Mouse (Mus musculus) G1E (cell line): Measurements from ENCODE around the gene Hoxa3. TPM values are rescaled to one million over a fixed set of nuclear protein-coding genes. Genes with fewer than 3 reads are reported as not detected.

Experiments used
- ATAC-seq: 2 replicates; pipeline ENCODE4 v1.8.0; 2016; ENCODE audit warnings: mild to moderate bottlenecking; ENCODE audit not compliant: insufficient number of reproducible peaks, poor library complexity, low FRiP score, severe bottlenecking; ENCODE audit errors: extremely low read depth
- DNase-seq: peaks from one replicate; pipeline ENCODE4 v3.0.0; 2012; ENCODE audit warnings: low spot score
- H3K27me3 ChIP-seq: 2 replicates; pipeline ENCODE4 v1.6.1; 2012; ENCODE audit warnings: mild to moderate bottlenecking, low read length, inconsistent platforms; ENCODE audit not compliant: insufficient read depth
- H3K36me3 ChIP-seq: replicated peaks from 2 replicates; pipeline ENCODE3; 2012; ENCODE audit warnings: mild to moderate bottlenecking, inconsistent platforms
- H3K4me1 ChIP-seq: 2 replicates; pipeline ENCODE4 v1.6.1; 2012; ENCODE audit warnings: low read depth, low read length, inconsistent platforms, mixed read lengths; ENCODE audit not compliant: insufficient read depth
- H3K4me3 ChIP-seq: 2 replicates; pipeline ENCODE4 v1.5.1; 2012; ENCODE audit warnings: low read depth, mild to moderate bottlenecking, inconsistent platforms, low read length, moderate library complexity, mixed read lengths
- H3K9me3 ChIP-seq: replicated peaks from 2 replicates; pipeline ENCODE4 v1.6.1; 2012; ENCODE audit warnings: inconsistent platforms
- CTCF ChIP-seq: IDR thresholded peaks from 2 replicates; pipeline ENCODE4 v1.5.1; 2012; ENCODE audit warnings: low read depth, low read length, inconsistent platforms, mixed read lengths
- GATA1 ChIP-seq: IDR thresholded peaks from 2 replicates; pipeline ENCODE4 v1.6.1; 2012; ENCODE audit warnings: borderline replicate concordance, low read length, inconsistent platforms, mixed read lengths
- GATA2 ChIP-seq: IDR thresholded peaks from 2 replicates; pipeline ENCODE4 v1.6.1; 2012; ENCODE audit warnings: low read depth, low read length, inconsistent platforms, borderline replicate concordance
- POLR2AphosphoS5 ChIP-seq: IDR thresholded peaks from 2 replicates; pipeline ENCODE4 v1.6.1; 2012; ENCODE audit warnings: low read depth, low read length, inconsistent platforms; ENCODE audit not compliant: insufficient replicate concordance
- TAL1 ChIP-seq: conservative IDR thresholded peaks from 2 replicates; pipeline ENCODE4 v1.6.1; 2012; ENCODE audit warnings: low read depth, low read length, inconsistent platforms, mixed read lengths
- polyA plus RNA-seq: library from polyadenylated mRNA; stranded (reverse); fragments of >175 nt; gene quantifications from 2 replicates; pipeline ENCODE4 v1.2.3, GENCODE M21; 2012
- total RNA-seq, 2 experiments: library from RNA; stranded (forward) in 1 of 2; stranded (reverse) in 1 of 2; fragments of 200-1000 nt in 1 of 2; fragments of >200 nt in 1 of 2; fragmentation: Nextera tagmentation in 1 of 2; gene quantifications; 2 replicates each; pipeline ENCODE4 v1.2.3; 2014 to 2017

The Hoxa3 gene
- total and polyA plus RNA-seq, 3 experiments: 0.16 TPM; not detected in 2

DNA sequence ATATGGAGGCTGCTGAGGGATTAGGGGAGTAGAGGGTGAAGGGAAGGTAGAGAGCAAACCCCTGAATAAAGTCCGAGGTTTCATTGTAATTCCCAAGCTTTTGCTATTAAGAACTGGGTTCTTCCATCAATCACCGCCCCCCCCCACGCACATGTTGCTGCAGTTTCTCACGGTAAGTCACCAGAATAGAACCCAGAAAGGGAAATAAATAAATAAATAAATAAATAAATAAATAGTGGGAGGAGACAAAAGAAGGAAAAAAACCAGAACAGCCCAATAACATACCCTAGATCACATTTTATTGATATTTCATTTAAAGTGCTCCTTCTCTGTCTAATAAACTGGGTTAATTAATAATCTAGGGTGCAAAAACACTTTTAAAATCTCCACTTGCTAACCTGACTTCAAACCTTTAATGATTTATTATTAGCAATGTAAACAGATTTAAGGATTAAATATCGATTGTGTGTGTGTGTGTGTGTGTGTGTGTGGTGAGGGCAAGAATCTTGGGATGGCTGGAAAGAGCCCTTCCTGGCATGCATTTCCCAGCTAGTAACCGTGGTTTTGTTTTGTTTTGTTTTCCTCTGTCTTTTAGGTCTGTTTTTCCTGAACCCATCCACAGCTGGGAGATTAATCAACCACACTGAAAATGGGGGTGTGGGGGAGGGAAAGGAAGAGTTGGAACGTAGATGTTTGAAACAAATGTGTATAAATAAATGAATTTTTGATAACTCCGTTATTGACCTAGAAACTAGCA lies 51.6 kb downstream of the Hoxa3 start:
- no peaks in the 10 kb centered on the region for H3K9me3 ChIP-seq
- H3K4me1 ChIP-seq: no peaks in the 10 kb centered on the region
- H3K27me3 ChIP-seq: peaks cover 51% of the 10 kb centered on the region

DNA sequence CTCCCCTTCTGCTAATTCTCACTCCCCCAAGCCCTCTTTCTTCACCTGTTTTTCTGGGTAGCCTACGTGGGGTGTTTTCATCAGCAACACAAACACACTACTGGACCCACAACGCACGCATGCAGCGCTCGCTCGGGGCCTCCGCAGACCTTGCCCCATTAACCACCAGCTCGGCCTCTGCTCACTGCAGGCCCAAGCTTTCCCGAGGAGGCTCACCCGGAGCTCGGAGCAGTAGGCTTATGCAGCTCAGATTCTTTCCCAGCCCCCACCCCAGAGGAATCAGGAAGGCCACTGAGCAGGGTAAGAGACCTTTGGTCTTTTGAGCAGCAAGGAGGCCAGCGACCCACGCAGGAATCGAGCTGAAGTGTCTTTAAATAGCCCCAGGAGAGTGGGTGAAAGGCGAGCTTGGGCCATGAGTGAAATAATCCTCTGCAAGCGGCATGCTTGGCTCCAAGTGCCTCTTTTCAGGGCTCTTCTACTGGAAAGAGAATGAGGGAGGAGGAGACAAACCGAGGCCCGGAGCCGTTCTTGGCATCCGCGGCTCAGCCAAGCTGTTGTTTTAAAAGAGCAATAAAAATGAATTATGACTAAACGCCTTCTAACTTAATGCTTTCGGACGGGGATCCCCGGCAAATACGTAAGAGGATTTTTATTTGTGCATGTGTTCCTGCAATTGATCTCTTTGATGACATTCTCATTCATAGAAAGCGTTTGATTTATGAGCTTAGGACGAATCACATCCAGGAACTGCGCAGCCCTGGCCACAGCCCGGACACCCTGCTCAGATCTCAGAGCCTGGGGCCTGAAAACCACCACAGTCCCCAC lies 52.4 kb downstream of the Hoxa3 start:
- Histone ChIP-seq H3K4me1 (no peaks in the 10 kb centered on the region), H3K36me3 (no peaks in the 10 kb centered on the region), H3K9me3 (no peaks in the 10 kb centered on the region), H3K27me3 (peaks cover 43% of the 10 kb centered on the region), H3K4me3 (no peak overlapping the region)
- ATAC-seq (no peak), DNase-seq (no peak)
- TF ChIP-seq POLR2AphosphoS5: no peak
- TF ChIP-seq CTCF: no peak
- no peak for TF ChIP-seq TAL1
- TF ChIP-seq GATA1: no peak
- no peak for TF ChIP-seq GATA2

More for the DNA sequence above, 51.6 kb downstream of the Hoxa3 start:
- no peak for DNase-seq
- no peak for TF ChIP-seq GATA2
- TF ChIP-seq TAL1: no peak
- no peak for TF ChIP-seq GATA1
- TF ChIP-seq CTCF: no peak
- TF ChIP-seq POLR2AphosphoS5: no peak
- Histone ChIP-seq H3K36me3 (no peaks in the 10 kb centered on the region), H3K4me3 (no peak overlapping the region)
- no peak for ATAC-seq

- Histone ChIP-seq H3K27me3 (peaks cover 36% of the 10 kb centered on the region), H3K9me3 (no peaks in the 10 kb centered on the region), H3K36me3 (no peaks in the 10 kb centered on the region), H3K4me1 (no peaks in the 10 kb centered on the region), H3K4me3 (no peak overlapping the region)
- TF ChIP-seq TAL1: no peak
- no peak for TF ChIP-seq POLR2AphosphoS5
- no peak for TF ChIP-seq GATA2
- no peak for TF ChIP-seq GATA1
- no peak for TF ChIP-seq CTCF
- DNase-seq (no peak), ATAC-seq (no peak)
These were observed 53.2 kb downstream of the Hoxa3 start for GRCm38 (mm10) chr6:52159979-52160378.

GRCm38 (mm10) chr6:52159164-52159761 lies 53.9 kb downstream of the Hoxa3 start:
- H3K4me1 ChIP-seq: no peaks in the 10 kb centered on the region
- TF ChIP-seq CTCF: no peak
- no peak for TF ChIP-seq TAL1
- no peak for TF ChIP-seq POLR2AphosphoS5
- no peak for TF ChIP-seq GATA1
- TF ChIP-seq GATA2: no peak
- peaks cover 31% of the 10 kb centered on the region for H3K27me3 ChIP-seq
- ATAC-seq (no peak), DNase-seq (no peak)
- no peaks in the 10 kb centered on the region for H3K9me3 ChIP-seq
- no peaks in the 10 kb centered on the region for H3K36me3 ChIP-seq
- H3K4me3 ChIP-seq: no peak overlapping the region

- no peaks in the 10 kb centered on the region for H3K36me3 ChIP-seq
- H3K4me3 ChIP-seq: no peak within 1 kb of the TSS
- TF ChIP-seq GATA2 (no peak), TAL1 (no peak), CTCF (no peak), GATA1 (no peak), POLR2AphosphoS5 (no peak)
- ATAC-seq (no peak), DNase-seq (no peak)
- no peaks in the 10 kb centered on the region for H3K9me3 ChIP-seq
- H3K27me3 ChIP-seq: peaks cover 23% of the 10 kb centered on the region
- no peaks in the 10 kb centered on the region for H3K4me1 ChIP-seq
These were observed 54.7 kb downstream of the Hoxa3 start, which contains the start of gene Hoxa1 for GRCm38 (mm10) chr6:52158276-52159051. Gene Hoxa1, minus strand, starts transcription at chr6:52158317.
